Mouse (Mus musculus) spleen, postnatal 14 days (tissue): ENCODE measurements around the gene Trpc4ap.
"Not testable (repeated sequence)": the region's sequence is repeated elsewhere in the genome, so short reads cannot be mapped to it uniquely, and the experiment has no call there.

Experiments
- DNase-seq, 2 experiments: peaks; one replicate each; pipeline ENCODE4 v3.0.0; 2021 to 2022; ENCODE audit warnings: low spot score in 2 of 2

Trpc4ap gene

DNA sequence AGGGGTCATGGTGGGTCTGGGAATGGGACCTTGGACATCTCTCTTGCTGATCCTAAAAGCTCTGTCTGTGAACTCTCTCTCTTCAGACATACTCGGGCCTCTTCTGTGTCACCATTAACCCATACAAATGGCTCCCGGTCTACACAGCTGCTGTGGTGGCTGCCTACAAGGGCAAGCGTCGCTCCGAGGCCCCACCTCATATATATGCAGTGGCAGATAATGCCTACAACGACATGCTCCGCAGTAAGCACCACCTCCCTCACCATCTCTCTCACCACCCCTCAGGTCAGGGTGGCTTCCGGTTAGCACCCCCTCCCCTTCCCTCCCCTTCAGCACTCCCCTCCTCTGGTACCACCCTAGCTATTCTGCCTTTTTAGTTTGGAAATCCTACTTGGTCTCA lies 78.2 kb downstream of the Trpc4ap start:
- DNase-seq: no peak

DNA sequence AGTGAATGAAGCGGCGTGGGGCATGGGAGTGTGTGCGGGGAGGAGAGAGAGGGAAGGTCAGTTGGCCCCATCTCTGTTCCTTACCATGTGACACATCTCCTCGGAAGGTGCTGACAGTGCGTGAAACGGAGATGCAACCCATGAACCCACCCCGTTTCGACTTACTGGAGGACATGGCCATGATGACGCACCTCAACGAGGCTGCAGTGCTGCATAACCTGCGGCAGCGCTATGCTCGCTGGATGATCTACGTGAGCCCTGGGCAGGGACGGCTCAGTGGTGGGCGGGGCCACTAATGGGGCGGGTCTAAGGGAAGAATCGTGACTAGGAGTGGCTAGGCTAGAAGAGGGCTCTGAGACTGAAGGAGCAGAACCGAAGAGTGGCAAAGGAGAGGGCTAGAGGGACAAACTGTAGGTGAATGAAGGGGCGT lies 78.8 kb downstream of the Trpc4ap start:
- DNase-seq: peak; percentile 62 to 69

DNA sequence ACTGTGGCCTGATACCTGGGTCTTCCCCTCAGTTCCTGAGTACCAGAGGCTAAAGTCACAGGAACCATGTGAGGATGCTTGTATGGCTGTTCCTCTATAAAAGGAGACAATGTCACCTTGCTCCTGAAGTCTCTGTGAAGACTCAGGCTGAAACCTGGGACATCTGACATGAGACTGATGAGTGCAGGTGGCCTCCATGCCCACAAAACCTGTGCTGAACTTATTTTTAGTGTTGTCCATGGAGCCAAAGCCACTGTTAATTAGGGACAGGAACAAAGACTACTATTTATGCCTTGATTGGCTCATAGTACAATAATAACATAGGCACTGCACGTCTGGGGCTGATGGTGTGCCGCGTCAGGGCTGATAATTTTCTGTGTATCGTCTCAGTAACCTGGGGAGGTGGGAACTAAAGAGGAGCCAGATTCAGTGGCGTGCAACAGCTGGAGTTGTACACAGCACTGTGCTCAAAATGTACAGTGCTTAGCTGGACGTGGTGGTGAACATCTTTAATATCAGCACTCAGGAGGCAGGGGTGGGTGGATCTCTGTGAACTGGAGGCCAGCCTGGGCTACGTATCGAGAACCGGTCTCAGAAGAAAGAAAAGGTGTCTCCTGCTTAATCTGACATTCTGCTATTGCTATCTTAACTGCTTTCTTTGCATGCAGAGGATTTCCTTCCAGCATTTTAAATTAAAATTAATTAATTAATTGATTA lies 80.2 kb downstream of the Trpc4ap start:
- DNase-seq: no peak

DNA sequence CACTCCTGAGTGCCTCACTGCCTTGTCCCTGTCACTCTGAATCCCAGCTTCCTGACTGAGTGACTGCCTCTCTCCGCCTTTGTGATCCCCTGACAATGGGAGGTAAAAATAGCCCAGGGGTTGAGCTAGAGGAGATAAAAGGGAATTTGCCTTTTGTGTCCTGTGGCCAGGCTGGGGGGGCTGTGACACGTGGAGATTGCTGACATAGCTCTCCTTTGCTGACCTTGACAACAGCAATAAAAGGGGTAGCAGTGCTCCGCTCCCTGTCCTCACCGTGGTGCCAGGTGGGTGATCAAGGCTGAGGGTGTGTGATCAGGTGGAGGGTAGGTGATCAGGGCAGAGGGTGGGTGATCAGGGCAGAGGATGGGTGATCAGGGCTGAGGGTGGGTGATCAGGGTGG lies 81.2 kb downstream of the Trpc4ap start, which contains the start of gene Myh7b:
TSS of gene Myh7b (plus strand) at position 235 of the 400 bp plus-strand sequence.
- no peak for DNase-seq

DNA sequence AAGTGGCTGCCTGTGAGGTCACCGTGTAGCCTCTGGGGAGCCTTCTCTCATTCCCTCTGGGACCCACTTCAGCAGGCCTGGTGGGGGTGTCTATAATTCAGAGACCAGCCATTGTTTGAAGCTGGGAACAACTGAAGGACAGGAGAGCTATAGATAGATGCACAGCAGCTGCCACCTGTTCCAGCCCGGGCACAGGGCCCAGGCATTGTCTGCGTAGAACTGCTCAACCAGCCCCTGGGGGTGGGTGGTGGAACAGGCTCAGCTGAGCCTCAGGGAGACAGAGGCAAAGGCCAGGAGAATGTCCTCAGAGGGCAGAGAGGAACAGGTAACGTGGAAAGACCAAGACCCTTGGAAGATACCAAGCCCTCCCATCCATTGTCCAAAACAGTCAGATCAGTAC lies 85.8 kb downstream of the Trpc4ap start:
- no peak for DNase-seq

DNA sequence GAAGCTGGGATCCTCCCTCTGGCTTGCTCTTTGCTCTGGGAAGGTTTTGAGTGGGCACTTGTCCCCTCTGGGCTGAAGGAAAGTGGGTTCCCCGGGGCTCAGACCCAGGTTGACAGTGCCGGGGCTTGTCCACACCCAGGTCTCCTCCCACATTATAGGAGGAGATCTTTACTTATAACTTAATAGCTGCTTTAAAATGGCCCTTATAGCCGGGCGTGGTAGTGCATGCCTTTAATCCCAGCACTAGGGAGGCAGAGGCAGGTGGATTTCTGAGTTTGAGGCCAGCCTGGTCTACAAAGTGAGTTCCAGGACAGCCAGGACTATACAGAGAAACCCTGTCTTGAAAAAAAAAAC lies 87.0 kb downstream of the Trpc4ap start:
- DNase-seq: not testable (repeated sequence)

DNA sequence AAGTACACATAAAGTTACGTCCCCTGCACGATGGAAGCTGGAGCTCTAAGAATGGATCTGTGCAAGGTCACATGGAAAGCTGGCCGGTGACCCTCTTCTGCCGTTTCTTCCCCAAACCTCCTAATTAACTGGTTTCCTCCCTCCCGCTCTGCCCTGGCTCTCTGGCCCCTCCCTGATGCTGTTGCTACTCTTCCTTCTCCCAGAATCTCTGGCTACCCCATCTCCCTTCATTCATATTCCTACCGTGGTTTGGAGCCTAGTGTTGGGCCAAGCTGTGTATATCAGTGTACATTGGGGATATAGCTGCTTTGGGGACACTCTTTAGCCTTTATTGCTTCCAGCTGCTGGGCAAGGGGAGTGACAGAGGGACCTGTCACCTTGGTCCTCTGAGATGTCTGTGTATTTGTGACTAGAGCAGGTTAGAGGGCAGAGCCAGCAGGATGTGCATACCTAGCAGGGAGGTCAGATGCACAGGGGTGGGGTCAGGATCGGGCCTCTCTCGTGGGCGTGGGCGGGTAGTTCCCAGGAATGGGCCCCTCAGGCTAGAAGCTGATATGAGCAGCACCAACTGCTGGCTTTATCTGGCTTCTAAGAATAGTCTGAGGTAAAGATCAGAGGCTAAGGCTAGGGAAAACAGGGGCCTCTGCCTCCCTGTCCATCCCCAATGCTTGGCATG lies 87.5 kb downstream of the Trpc4ap start:
- no peak for DNase-seq

DNA sequence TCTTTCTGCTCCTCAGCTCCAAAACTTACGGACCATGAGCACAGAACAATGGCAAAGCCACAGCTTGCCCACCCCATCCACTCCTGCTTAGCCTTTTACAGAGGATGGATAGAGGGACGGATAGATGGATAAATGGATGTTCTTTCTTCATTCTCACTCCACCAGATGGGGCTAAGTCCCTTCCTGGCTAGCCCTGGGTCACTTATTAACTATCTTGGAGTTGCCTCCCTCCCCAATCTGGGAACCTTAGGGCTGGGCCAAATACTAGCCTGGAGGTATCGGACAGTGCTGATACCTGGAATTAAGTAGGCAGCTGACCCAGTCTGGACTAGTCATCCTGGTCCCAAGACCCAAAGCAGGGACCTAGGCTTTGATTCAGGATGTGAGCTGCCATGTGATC lies 88.5 kb downstream of the Trpc4ap start:
- no peak for DNase-seq

DNA sequence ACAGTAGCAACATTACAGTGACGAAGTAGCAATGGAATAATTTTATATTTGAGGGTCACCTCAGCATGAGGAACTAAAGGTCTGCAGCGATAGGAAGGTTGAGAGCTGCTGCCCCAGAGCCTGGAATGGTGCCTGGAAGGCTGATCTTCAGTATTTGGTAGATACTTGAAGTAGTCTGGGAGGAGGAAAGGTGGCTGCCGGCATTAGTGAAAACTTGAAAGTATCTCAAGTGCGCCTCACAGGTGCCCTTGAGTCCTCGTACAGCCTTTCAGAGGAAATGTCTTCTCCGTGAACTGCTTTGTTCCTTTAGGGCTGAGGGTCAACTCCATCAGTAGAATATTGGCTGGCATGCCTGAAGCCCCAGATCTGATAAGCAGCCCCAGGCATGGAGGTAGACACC lies 96.7 kb downstream of the Trpc4ap start:
- no peak for DNase-seq

DNA sequence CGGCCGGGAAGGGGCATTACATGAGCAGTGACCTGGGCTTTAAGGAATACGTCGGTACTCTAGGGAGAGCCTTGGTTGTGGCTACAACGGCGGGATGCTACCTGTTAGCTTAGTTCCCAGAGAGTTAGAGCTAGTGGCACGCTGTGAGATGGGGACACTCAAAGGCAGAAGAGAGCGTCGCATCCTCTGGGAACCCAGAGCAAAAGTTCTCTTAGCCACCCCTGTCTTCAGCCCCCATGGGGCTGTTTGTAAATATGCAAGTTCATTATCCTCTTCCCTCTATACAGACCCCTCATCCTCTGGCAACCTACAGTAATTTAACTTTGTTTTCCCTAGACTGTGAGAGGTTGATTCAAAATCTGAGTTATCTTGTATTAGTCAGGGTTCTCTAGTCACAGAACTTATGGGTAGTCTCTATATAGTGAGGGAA lies 99.3 kb downstream of the Trpc4ap start:
- DNase-seq: no peak

DNA sequence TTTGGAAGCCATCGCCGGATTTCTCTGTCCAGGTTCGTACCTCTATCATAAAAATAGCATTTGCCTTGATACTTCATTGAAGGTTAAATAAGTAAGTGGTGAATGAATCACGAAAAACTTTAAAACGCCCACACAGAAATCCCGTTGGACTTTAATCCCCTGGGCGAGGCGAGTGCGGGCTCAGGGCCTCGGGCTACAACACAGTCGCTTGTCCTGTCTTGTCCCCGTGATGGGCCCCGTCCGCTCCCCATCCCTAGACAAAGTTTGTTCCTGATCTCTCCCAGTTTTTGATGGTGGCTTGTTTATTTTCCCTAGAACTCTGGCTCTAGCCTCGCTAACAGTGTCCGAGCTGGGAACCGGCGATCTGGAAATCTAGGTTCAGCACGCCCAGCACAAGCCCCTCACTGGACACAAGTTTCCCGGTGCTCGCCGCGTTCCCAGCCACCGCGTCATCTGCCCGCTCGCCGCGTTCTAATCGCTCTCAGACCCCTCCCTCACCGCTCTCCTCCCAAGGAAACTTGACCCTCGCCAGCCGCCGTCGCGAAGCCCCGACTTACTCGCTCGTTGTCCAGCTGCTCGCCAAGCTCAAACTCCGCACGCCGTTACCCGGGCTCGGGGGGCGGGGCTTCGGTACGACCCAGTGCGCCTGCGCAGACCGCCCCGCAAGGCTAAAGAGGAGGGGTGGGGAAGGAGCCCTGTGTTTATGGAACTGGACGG lies 99.9 kb downstream of the Trpc4ap start, which contains the start of gene Gss:
TSS of gene Gss (minus strand) at position 674 of the 717 bp plus-strand sequence.
- DNase-seq: peak; percentile 97 to 98

DNA sequence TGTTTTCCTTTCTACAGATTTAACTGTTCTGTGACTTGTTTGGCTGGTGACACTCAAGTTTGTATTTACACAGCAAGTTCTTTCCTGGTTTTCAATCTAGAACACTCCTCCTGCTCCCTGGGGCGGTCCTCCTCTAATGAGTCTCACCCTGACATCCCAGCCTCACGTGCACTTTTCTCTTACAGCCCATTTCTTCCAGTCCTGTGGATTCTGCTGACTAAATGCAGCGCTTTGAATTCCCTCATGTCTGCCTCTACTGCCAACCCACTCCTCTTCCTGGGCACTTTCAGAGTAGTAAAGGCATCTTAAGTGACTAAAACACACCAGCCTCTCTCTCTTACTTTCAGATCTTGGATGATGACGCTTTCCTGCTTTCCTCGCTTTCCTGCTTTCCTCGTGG lies 100.5 kb downstream of the Trpc4ap start:
- no peak for DNase-seq

DNA sequence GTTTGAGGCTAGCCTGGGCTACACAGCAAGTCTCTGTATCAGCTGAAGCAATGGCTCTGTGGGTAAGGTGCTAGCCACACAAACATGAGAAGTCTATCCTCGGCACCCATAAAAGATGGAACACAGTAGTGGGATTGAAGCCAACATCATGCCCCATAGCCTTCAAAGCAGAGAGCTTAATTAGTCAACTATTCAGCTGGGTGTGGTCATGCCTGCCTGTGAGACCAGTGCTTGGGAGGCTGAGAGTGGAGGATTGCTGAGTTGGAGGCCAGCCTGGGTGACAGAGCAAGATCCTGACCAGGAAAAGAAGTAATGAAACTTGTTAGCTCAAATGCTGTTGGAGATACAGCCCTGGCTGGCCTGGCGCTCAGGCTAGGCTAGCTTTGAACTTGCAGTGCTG lies 101.3 kb downstream of the Trpc4ap start:
- DNase-seq: no peak

DNA sequence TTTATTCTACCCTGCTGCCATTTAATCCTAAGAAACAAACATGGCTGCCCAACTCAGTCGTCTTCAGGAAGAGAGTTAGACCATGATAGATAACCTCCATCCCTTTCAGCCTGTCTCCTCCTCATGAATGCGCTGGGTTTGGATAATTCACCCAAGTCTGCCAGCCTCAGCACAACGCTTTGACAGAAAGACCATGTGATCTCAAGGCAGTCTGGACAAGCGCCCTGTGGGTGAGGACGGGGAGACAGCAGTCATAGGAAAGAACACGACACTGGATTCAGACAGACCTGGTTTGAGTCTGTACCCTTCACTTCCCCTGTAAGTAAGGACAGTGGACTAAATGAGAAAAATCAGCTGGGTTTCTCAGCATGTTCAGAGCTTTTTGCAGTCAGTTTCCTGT lies 102.7 kb downstream of the Trpc4ap start:
- no peak for DNase-seq

DNA sequence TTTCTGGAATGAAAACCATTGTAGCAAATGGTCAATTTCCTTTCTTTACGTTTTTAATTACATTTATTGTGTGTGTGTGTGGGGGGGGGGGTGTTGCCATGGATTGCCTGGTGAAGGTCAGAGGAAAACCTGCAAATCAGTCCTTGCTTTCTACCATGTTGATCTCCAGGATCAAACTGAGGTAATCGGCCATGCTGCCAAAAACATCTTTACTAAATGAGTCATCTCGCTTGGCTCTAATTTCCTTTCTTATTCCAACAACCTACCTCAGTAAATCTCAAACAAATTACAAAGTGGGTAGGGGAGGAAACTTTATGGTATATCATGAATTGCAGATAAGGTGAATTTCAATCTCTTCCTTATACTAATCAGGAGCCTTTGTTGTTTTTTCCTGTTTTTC lies 104.0 kb downstream of the Trpc4ap start:
- DNase-seq: no peak

DNA sequence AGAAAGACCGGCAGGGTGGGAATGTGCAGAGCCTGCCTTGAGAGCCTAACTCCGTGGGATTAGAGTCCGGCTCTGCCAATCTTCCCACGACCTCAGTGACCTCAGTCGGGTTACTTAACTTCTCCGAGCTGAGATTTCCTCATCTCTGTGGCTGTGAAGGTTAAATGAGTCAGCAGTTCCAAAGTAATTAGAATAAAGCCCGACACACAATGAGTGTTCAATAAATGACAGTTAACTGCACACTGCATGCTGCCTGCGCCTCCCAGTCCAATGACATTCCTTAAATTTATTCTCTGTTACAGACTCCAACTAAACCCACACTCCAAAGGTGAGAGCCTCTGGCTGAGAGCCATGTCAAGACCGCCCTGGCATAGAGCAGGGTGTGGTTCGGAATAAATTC lies 106.7 kb downstream of the Trpc4ap start:
- no peak for DNase-seq

DNA sequence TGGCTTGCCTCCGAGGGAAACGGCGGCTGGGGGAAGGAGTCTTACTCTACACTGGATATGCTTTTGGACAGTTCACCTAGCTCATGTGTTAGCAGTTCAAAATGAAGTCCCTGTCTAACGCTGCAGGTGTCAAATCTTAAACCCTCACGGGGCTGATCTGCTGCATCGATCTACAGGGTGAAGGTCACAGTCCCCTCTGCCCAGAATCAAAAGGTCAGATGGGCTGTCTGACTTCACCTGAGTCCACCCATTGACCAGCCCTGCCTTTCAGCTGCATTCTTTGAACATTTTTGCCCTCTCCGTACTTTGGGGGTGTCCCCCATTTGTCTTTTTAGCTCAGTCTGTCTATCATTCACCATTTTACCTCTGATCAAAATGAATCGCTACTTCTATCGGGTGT lies 107.1 kb downstream of the Trpc4ap start:
- DNase-seq: no peak
